ENCODE assay signal across 9 mouse cellular contexts in genomic region chr17:35509284-35509683, GRCm38 (mm10). TPM values are rescaled to one million over a fixed set of nuclear protein-coding genes. Genes with fewer than 3 reads are reported as not detected.
DNase-seq lines count a peak whose midpoint lies in the region; ATAC-seq and TF ChIP-seq lines count a peak whose summit lies in the region.
"Had no signal": no experiment of that assay in that cellular context is flagged by ENCODE, and none has a peak within 500 bp of the region (broad histone marks: within the 10 kb centered on the region; RNA-seq: fewer than 3 reads in every experiment).

No protein-coding gene starts in this region.

- intact Hi-C loops in gastrocnemius, adult 2 months (cut with DNase I), result no loop called here
- intact Hi-C loops in gastrocnemius, postnatal 14 days (cut with DNase I; ENCODE audit: low total_unique reads), result no loop called here

- no peak overlapping the region for H3K4me3 ChIP-seq in gastrocnemius, adult 2 months
- H3K4me3 ChIP-seq in intestine, postnatal 0 days (ENCODE audit: low read depth, low read length), result no peak overlapping the region

- H3K36me3 ChIP-seq in intestine, postnatal 0 days (ENCODE audit: control insufficient read depth, insufficient read depth), result 0 out of 2 replicates have a peak, but pooled peaks cover 5% of the 10 kb centered on the region

- no peak for DNase-seq in gastrocnemius, adult 2 months
- no peak for DNase-seq in gastrocnemius, postnatal 14 days
- DNase-seq in urinary bladder, postnatal 14 days (ENCODE audit: low spot score), result peak; percentile 22
- no peak for DNase-seq in urinary bladder, postnatal 25 days (ENCODE audit: low spot score)
- DNase-seq in spleen, postnatal 36 days (ENCODE audit: low spot score in 2 of 2), result peak; percentile 17 to 28
- DNase-seq in layer of hippocampus, adult 9-11 months, result no peak
- no peak for DNase-seq in frontal cortex, postnatal 10 days (ENCODE audit: low spot score in 2 of 2)

- H3K4me2 ChIP-seq in intestine, postnatal 0 days (replicated peaks; ENCODE audit: low read depth), result no peak overlapping the region

- H3K9me3 ChIP-seq in intestine, postnatal 0 days (ENCODE audit: control insufficient read depth), result no peaks in the 10 kb centered on the region

- H3K9ac ChIP-seq in intestine, postnatal 0 days (ENCODE audit: low read depth, low read length), result no peak overlapping the region

- H3K27me3 ChIP-seq in intestine, postnatal 0 days (replicated peaks; ENCODE audit: control insufficient read depth, insufficient read depth, low read length), result no peaks in the 10 kb centered on the region
- H3K27me3 ChIP-seq: Patski had no signal

- ATAC-seq in intestine, postnatal 0 days, result peak; percentile 8; the same call in 1 of the 2 replicates
- ATAC-seq: Patski had no signal

- H3K4me1 ChIP-seq in intestine, postnatal 0 days (replicated peaks; ENCODE audit: control insufficient read depth, insufficient read depth, low read length), result no peaks in the 10 kb centered on the region

- WGBS in intestine, postnatal 0 days, result 16% methylated on average over 8 of the region's 8 CpGs

- peak; percentile 27 for TF ChIP-seq CTCF in gastrocnemius, adult 2 months (IDR thresholded peaks at IDR 0.05)
- TF ChIP-seq CTCF in intestine, postnatal 0 days (IDR thresholded peaks at IDR 0.05; ENCODE audit: low read depth), result peak; percentile 76

- H3K27ac ChIP-seq in gastrocnemius, adult 2 months, result no peak overlapping the region
- no peak overlapping the region for H3K27ac ChIP-seq in intestine, postnatal 0 days (ENCODE audit: low read depth, low read length)

RNA-seq across cellular contexts. Expression of gene Pou5f1, which starts 3.5 kb away (rescaled TPM):
- total RNA-seq in gastrocnemius, adult 2 months (2021), result not detected
- total RNA-seq in gastrocnemius, postnatal 14 days (2021), result not detected
- not detected in 2 replicates for polyA plus RNA-seq in intestine, postnatal 0 days (2015; fragmentation: Nextera tagmentation; extraction: Ambion mirVana)
- polyA plus RNA-seq: Patski had no signal

RNA-seq across cellular contexts. Expression of gene Tcf19, which starts 7.3 kb away (rescaled TPM):
- 1 to 10 TPM in 1 of 2 experiments, under 1 TPM in 1; 0.73 to 1.0 TPM for total RNA-seq in gastrocnemius, adult 2 months (2021)
- total RNA-seq in gastrocnemius, postnatal 14 days (2021), result 1 to 10 TPM; 4.5 to 5.4 TPM
- polyA plus RNA-seq in intestine, postnatal 0 days (2015; fragmentation: Nextera tagmentation; extraction: Ambion mirVana), result 23.0 and 24.2 TPM in 2 replicates

RNA-seq across cellular contexts. Expression of gene Cchcr1, which starts 7.6 kb away (rescaled TPM):
- total RNA-seq in gastrocnemius, adult 2 months (2021), result 1 to 10 TPM; 1.7 TPM
- total RNA-seq in gastrocnemius, postnatal 14 days (2021), result 1 to 10 TPM; 2.6 to 3.3 TPM
- polyA plus RNA-seq in intestine, postnatal 0 days (2015; fragmentation: Nextera tagmentation; extraction: Ambion mirVana), result 4.8 and 5.0 TPM in 2 replicates

RNA-seq across cellular contexts. Expression of gene Psors1c2, which starts 23.7 kb away (rescaled TPM):
- not detected for total RNA-seq in gastrocnemius, adult 2 months (2021)
- total RNA-seq in gastrocnemius, postnatal 14 days (2021), result not detected
- not detected in 2 replicates for polyA plus RNA-seq in intestine, postnatal 0 days (2015; fragmentation: Nextera tagmentation; extraction: Ambion mirVana)

RNA-seq across cellular contexts. Expression of gene H2-Q10, which starts 39.4 kb away (rescaled TPM):
- under 1 TPM; 0.05 to 0.33 TPM for total RNA-seq in gastrocnemius, adult 2 months (2021)
- under 1 TPM in 1 of 2 experiments, not detected in 1; 0.09 TPM for total RNA-seq in gastrocnemius, postnatal 14 days (2021)
- 102 and 110 TPM in 2 replicates for polyA plus RNA-seq in intestine, postnatal 0 days (2015; fragmentation: Nextera tagmentation; extraction: Ambion mirVana)

Comparison
In these comparisons a context has a peak if more than half of its experiments do, and no peak if none do; other contexts are left out.
1. DNase-seq: peak in urinary bladder, postnatal 14 days (single experiment) and spleen, postnatal 36 days (2 of 2); none in gastrocnemius, adult 2 months (single experiment), gastrocnemius, postnatal 14 days (single experiment), urinary bladder, postnatal 25 days (single experiment), layer of hippocampus, adult 9-11 months (single experiment) and frontal cortex, postnatal 10 days (0 of 2).